Mouse (Mus musculus): ENCODE results near the gene Ptpn13.

DNA sequence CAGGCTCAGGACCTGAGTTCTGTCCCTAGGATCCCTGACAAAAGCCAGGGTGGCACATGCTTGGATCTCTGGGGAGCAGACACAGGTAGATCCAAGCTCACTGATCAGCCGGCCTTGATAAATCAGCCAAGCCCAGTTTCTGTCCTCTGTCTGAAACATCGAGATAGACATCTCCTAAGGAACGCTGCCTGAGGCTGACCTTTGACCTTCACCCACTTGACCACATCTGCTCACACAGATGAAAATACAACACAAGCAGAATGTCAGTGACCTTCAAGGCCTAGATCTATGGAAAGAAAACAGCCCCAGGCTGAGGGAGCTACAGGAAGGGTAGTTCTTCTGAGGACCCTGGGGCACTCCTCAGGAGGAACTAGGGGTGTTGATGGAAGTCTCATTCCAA lies 97.4 kb downstream of the Ptpn13 start:
- TF ChIP-seq POLR2A (IDR thresholded peaks at IDR 0.05; ENCODE audit: control insufficient read depth, extremely low read depth, insufficient read depth, low read length, poor library complexity): no peak
- no peak for TF ChIP-seq CTCF (IDR thresholded peaks at IDR 0.05; ENCODE audit: borderline replicate concordance, control insufficient read depth, extremely low read depth, insufficient read depth, low read length, poor library complexity)

All from thymus, adult 2 months (tissue).